Comparison of ENCODE assay signal across 8 mouse cellular contexts in the genomic region with DNA sequence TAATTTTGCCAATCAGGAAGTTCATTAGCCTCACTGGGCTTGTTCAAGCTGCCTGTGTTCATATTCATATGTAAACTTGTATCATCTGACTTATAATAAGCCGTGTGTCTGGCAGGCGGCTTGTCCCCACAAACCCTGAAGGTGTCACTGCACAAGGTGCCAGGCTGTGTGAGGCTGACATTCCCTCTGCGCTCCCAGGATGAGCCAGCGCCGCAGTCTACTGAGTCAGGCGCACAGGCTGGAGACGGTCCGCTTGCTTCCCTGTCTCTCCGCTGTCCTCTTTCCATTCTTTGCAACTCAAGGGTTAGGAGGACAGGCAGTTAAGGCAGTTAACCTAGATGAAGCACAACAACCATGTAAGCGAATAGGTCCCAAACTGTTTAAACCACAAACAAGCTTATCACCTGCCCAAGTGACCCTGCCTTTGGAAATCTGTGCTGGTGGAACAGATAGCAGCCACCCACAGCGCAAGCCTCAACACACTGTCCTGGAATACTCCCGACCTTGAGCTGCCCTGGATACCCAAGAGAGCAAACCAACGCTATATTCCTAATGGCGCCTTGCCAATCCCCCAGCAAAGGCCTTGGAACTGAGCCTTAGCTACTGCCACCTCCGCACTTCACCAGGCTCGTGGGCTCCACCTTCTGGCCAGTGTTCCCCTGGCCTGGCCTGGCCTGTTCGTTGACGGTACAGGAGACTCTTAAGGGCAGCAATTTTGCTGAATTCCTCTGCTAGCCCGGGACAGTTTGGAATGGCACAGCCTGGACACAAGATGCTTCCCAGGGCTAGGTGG. TPM values are rescaled to one million over a fixed set of nuclear protein-coding genes. Genes with fewer than 3 reads are reported as not detected.
DNase-seq lines count a peak whose midpoint lies in the region; ATAC-seq and TF ChIP-seq lines count a peak whose summit lies in the region.

No protein-coding gene starts in this region.

- no peaks in the 10 kb centered on the region for H3K27me3 ChIP-seq in hindbrain, embryonic 16.5 days (replicated peaks; ENCODE audit: control insufficient read depth, insufficient read depth, low read length)

- peak; percentile 77 for ATAC-seq in hindbrain, embryonic 16.5 days

- no peaks in the 10 kb centered on the region for H3K36me3 ChIP-seq in hindbrain, embryonic 16.5 days (ENCODE audit: control insufficient read depth, insufficient read depth, low read length)

- intact Hi-C loops in gastrocnemius, adult 2 months (cut with DNase I) = loop anchor here (1.0 kb wide), 1 partner anchor 200 kb away; no protein-coding TSS in a partner anchor

- peak overlapping the region; percentile 52; the same call in 1 of the 2 replicates for H3K27ac ChIP-seq in gastrocnemius, adult 2 months
- H3K27ac ChIP-seq in hindbrain, embryonic 16.5 days (ENCODE audit: low read depth, low read length) = no peak overlapping the region

- no peaks in the 10 kb centered on the region for H3K9me3 ChIP-seq in hindbrain, embryonic 16.5 days (ENCODE audit: control insufficient read depth, low read length)

- H3K9ac ChIP-seq in hindbrain, embryonic 16.5 days (ENCODE audit: low read depth, low read length) = no peak overlapping the region

- peak; percentile 99; the same call in 1 of the 2 replicates for TF ChIP-seq CTCF in gastrocnemius, adult 2 months (IDR thresholded peaks at IDR 0.05)

- peak; percentile 36 for DNase-seq in WW6 (ENCODE audit: low read depth, low spot score)
- DNase-seq in cerebellum, postnatal 36 days = peak; percentile 81 to 82
- peak; percentile 88 for DNase-seq in gastrocnemius, adult 2 months
- DNase-seq in left cerebral cortex, adult 11 months (ENCODE audit: low spot score) = peak; percentile 47
- DNase-seq in lung, postnatal 36 days = peak; percentile 94
- DNase-seq in right cerebral cortex, adult 18-20 months = peak; percentile 67
- DNase-seq in urinary bladder, postnatal 10 days (ENCODE audit: low spot score) = peak; percentile 61

- 60% methylated on average over 19 of the region's 19 CpGs for WGBS in hindbrain, embryonic 16.5 days

- H3K4me2 ChIP-seq in hindbrain, embryonic 16.5 days (ENCODE audit: low read length) = no peak overlapping the region

- no peaks in the 10 kb centered on the region for H3K4me1 ChIP-seq in hindbrain, embryonic 16.5 days (ENCODE audit: control insufficient read depth, insufficient read depth, low read depth, low read length)

- H3K4me3 ChIP-seq in gastrocnemius, adult 2 months = 0 out of 2 replicates have a peak overlapping the region, but pooled peaks have one; percentile 7
- no peak overlapping the region for H3K4me3 ChIP-seq in hindbrain, embryonic 16.5 days (ENCODE audit: low read length)

RNA-seq across cellular contexts. Expression of a gene that starts 45.3 kb away (rescaled TPM):
- total RNA-seq in gastrocnemius, adult 2 months (2021) = not detected
- polyA plus RNA-seq in hindbrain, embryonic 16.5 days (2015; fragmentation: Nextera tagmentation; extraction: Ambion mirVana) = not detected in 2 replicates

Comparison
In these comparisons a context has a peak if more than half of its experiments do, and no peak if none do; other contexts are left out.
1. DNase-seq: peak in every context shown above with its lines; median percentile 94 in lung, postnatal 36 days; 88 in gastrocnemius, adult 2 months; 82 in cerebellum, postnatal 36 days; 67 in right cerebral cortex, adult 18-20 months; 61 in urinary bladder, postnatal 10 days; 47 in left cerebral cortex, adult 11 months; 36 in WW6.